Mouse (Mus musculus) midbrain, embryonic 13.5 days (tissue): ENCODE results near the gene Dnase1l2. TPM values are rescaled to one million over a fixed set of nuclear protein-coding genes. Genes with fewer than 3 reads are reported as not detected.
A peak's percentile ranks its signal among the peaks of the same experiment; 100 is the strongest.
"Not testable (repeated sequence)": the region's sequence is repeated elsewhere in the genome, so short reads cannot be mapped to it uniquely, and the experiment has no call there.

ENCODE experiments used
- ATAC-seq: fragments of 200-750 bp; cut with Nextera tagmentation; 2 replicates; pipeline ENCODE4 v1.8.0; 2017; ENCODE audit warnings: mild to moderate bottlenecking, moderate TSS enrichment, moderate library complexity
- H3K27ac ChIP-seq: fragments of 300-500 bp; sonication (generic); 2 replicates; pipeline ENCODE4 v1.5.1; 2015; ENCODE audit warnings: inconsistent platforms, mild to moderate bottlenecking, moderate library complexity
- H3K27me3 ChIP-seq: fragments of 300-500 bp; sonication (generic); 2 replicates; pipeline ENCODE4 v1.6.1; 2015; ENCODE audit warnings: mild to moderate bottlenecking, inconsistent platforms
- H3K36me3 ChIP-seq: fragments of 300-500 bp; sonication (generic); 2 replicates; pipeline ENCODE4 v1.6.1; 2015; ENCODE audit warnings: mild to moderate bottlenecking, inconsistent platforms
- H3K4me1 ChIP-seq: fragments of 300-500 bp; sonication (generic); replicated peaks from 2 replicates; pipeline ENCODE4 v1.6.1; 2015; ENCODE audit warnings: inconsistent platforms
- H3K4me2 ChIP-seq: fragments of 300-500 bp; sonication (generic); replicated peaks from 2 replicates; pipeline ENCODE4 v1.6.1; 2015; ENCODE audit warnings: moderate library complexity, mild to moderate bottlenecking, inconsistent platforms
- H3K4me3 ChIP-seq: fragments of 300-500 bp; sonication (generic); replicated peaks from 2 replicates; pipeline ENCODE4 v1.5.1; 2015; ENCODE audit warnings: mild to moderate bottlenecking, inconsistent platforms
- H3K9ac ChIP-seq: fragments of 300-500 bp; sonication (generic); replicated peaks from 2 replicates; pipeline ENCODE4 v1.6.1; 2015; ENCODE audit warnings: mild to moderate bottlenecking, inconsistent platforms
- H3K9me3 ChIP-seq: fragments of 300-500 bp; sonication (generic); 2 replicates; pipeline ENCODE4 v1.6.1; 2016; ENCODE audit warnings: mild to moderate bottlenecking, inconsistent platforms
- WGBS: fragments of 180-500 bp; shearing (Covaris S2); methylation state at CpG from one replicate; pipeline ENCODE4 v1.1.7; 2015; 5-methylcytosine and 5-hydroxymethylcytosine counted together
- polyA plus RNA-seq: library from polyadenylated mRNA; unstranded; fragments of >200 nt; fragmentation: Nextera tagmentation; extraction: Ambion mirVana; gene quantifications from 2 replicates; pipeline ENCODE4 v1.2.1, GENCODE M21; 2015

Dnase1l2 gene
- polyA plus RNA-seq, 1 experiment from 2014 or later = 6.9 TPM

DNA sequence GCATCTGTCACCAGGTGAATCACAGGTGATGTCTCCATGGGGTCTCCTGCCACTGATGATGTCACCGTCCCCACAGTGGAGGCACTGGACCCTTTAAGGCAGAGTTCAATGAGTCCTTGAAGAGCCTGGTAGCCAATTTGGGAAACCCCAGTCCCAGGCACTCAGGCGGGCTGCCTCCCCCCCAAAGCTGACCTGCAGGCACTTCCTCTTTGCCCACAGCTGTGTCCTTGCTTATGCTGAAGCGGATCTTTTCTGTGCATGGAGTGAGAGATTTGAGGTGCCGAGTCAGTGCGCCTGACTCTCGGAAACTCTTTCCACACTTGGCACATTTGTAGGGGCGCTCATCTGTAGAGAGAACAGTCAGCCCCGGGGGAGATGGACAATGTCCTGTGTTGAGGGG, 3.7 kb upstream of the Dnase1l2 start:
- Histone ChIP-seq H3K27me3 (no peaks in the 10 kb centered on the region), H3K9ac (no peak overlapping the region), H3K9me3 (no peaks in the 10 kb centered on the region), H3K4me1 (no peaks in the 10 kb centered on the region), H3K27ac (no peak overlapping the region), H3K4me2 (no peak overlapping the region), H3K4me3 (no peak overlapping the region), H3K36me3 (peaks cover 100% of the 10 kb centered on the region)
- 95% methylated on average over 8 of the region's 8 CpGs for WGBS
- no peak for ATAC-seq

DNA sequence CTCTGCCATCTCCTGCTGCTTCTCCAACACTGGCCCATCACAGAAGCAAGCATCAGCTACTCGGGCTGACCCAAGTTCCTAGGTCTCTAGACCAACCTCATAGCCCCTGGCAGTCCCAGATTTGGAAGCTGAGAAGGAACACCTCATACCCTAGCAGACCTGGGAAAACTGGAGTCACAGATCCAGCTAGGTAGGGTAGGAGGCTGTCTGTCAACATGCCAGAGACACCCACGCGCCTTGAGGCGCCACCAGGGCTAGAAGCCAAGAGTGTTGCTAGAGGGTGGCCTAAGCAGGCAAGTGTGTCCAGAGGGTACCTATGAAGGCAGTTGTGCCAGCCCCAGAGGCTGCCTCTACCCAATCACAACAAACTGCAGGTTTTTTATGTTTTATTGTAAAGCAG, 504 bp upstream of the Dnase1l2 start:
- H3K9me3 ChIP-seq = no peaks in the 10 kb centered on the region
- no peak overlapping the region for H3K9ac ChIP-seq
- no peak overlapping the region for H3K4me2 ChIP-seq
- ATAC-seq = no peak
- 98% methylated on average over 4 of the region's 4 CpGs for WGBS
- no peaks in the 10 kb centered on the region for H3K27me3 ChIP-seq
- H3K4me1 ChIP-seq = no peaks in the 10 kb centered on the region
- H3K36me3 ChIP-seq = peaks cover 98% of the 10 kb centered on the region
- no peak overlapping the region for H3K27ac ChIP-seq
- H3K4me3 ChIP-seq = no peak overlapping the region

DNA sequence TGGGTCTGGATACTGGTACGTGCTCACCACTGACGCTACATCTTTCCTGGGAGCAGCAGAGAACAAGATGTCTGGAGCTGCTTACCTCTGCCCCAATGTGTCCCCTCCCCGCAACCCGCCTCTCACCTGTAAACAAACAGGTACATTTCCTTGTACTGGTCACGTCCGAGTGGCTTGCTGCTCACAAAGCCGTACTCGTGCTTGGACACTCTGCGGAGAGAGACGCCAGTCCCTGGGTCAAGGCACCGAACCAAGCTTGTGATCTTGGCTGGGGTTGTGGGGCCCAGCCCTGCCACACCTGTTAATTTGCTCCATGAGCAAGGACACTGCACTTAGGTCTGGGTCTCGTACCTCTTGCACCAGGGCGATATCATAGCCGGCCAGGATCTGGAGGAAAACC, 798 bp downstream of the Dnase1l2 start:
- H3K27me3 ChIP-seq = no peaks in the 10 kb centered on the region
- no peak overlapping the region for H3K9ac ChIP-seq
- no peaks in the 10 kb centered on the region for H3K9me3 ChIP-seq
- WGBS = 90% methylated on average over 14 of the region's 14 CpGs
- no peak for ATAC-seq
- no peak overlapping the region for H3K4me3 ChIP-seq
- peaks cover 96% of the 10 kb centered on the region for H3K36me3 ChIP-seq
- no peak overlapping the region for H3K27ac ChIP-seq
- H3K4me1 ChIP-seq = no peaks in the 10 kb centered on the region
- H3K4me2 ChIP-seq = no peak overlapping the region

DNA sequence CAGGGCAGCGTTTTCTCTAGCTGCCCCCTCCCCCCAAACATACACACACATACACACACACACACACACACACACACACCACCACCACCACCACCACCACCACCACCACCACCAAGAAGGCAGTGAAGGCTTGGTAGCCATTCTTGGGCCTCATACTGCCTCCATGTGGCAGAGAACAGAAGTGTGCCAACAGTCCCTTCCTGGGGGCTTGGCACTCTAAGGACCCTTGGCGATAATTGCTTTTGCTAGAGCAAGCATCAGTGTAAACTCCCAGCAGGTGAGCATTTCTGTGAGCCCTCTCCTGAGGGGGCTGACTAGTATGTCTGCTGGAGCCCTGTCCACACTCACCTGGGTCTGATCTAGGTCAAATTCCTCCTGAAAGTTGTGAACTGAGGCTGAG, 1.8 kb downstream of the Dnase1l2 start:
- Histone ChIP-seq H3K27ac (no peak overlapping the region), H3K4me2 (no peak overlapping the region), H3K9me3 (no peaks in the 10 kb centered on the region), H3K4me1 (no peaks in the 10 kb centered on the region), H3K27me3 (no peaks in the 10 kb centered on the region), H3K36me3 (peaks cover 88% of the 10 kb centered on the region), H3K4me3 (no peak overlapping the region), H3K9ac (no peak overlapping the region)
- no peak for ATAC-seq
- 37% methylated on average over 2 of the region's 2 CpGs for WGBS

DNA sequence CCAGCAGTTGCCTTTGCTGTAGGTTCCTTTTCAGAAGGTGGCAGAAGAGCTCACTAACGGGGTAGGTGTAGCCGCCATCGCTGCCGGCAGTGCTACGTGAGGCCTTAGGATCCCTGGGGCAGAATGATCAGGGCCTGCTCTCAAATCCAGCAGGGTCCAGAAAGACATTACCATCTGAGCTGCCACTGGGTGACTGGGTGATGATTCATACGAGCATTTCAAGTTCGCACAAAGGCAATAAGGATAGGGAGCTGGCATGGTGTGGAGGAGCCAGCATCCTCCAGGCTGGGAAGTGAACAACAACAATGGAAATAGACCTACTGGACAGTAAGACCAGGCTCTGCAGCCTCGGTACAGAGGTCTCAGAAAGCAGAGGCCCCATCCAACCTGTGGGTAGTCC, 2.5 kb downstream of the Dnase1l2 start:
- Histone ChIP-seq H3K36me3 (peaks cover 88% of the 10 kb centered on the region), H3K9me3 (no peaks in the 10 kb centered on the region), H3K9ac (no peak overlapping the region), H3K27ac (no peak overlapping the region), H3K4me3 (no peak overlapping the region), H3K4me1 (no peaks in the 10 kb centered on the region), H3K4me2 (no peak overlapping the region), H3K27me3 (no peaks in the 10 kb centered on the region)
- no peak for ATAC-seq
- WGBS = 92% methylated on average over 8 of the region's 8 CpGs

DNA sequence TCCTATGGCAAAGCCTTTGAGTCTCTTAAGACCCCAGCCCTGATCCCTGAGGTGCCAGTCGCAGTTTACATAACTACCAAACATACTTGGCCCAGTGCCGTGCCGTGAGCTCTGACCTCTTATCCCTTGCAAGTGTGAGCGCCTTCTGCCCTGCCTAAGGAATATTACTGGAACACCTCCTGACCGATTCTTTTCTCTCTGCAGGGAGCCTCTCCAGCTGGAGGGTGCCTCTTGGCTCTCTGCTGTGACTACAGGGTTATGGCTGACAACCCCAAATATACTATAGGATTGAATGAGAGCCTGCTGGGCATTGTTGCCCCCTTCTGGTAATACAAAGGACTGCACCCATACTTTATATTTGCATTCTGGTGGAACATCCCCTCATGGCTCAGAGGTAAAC, 5.9 kb downstream of the Dnase1l2 start:
- Histone ChIP-seq H3K27me3 (no peaks in the 10 kb centered on the region), H3K9ac (no peak overlapping the region), H3K4me1 (no peaks in the 10 kb centered on the region), H3K4me3 (no peak overlapping the region), H3K27ac (no peak overlapping the region), H3K36me3 (peaks cover 67% of the 10 kb centered on the region), H3K9me3 (no peaks in the 10 kb centered on the region), H3K4me2 (no peak overlapping the region)
- ATAC-seq = 0 out of 2 replicates have a peak, but pooled peaks have one; percentile 56
- WGBS = 77% methylated on average over 5 of the region's 5 CpGs

DNA sequence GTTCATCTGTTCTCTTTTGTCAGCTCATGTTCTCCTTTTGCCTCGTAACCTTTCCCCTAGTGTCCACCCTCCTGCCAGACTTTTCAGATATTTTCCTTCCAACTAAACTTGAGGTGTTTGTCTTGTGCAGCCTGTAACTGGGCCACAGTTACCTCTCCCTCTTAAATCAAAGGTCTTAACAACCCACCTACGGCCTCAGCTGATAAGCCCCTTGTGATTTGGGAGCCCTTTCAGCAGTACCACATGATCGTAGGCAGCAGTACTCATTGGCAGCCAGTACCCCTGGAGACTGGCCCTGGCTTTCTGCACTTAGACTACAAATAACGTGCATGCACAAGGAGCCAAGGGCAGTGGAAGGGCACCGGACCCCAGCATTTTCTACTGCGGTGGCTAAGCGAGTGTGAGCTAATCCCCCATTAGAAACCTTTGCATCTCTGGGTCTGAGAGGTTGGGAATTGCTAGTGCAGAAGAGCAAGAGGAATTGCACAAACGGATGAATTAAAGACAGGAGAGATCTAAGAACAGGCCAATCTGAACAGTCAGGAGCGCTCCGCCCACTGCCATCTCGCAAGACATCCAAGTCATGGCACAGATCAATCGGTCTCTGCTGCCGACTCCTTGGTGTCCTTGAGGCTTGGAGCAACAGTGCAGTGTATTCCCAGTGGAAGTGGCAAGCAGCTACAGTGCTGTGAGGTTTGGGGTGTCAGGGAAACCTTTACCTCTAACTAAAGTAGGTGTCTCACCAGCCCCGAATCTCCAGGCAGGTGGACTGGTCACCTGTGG, 13.5 kb downstream of the Dnase1l2 start:
- H3K27ac ChIP-seq = no peak overlapping the region
- WGBS = 81% methylated on average over 14 of the region's 14 CpGs
- no peaks in the 10 kb centered on the region for H3K9me3 ChIP-seq
- H3K36me3 ChIP-seq = peaks cover 22% of the 10 kb centered on the region
- H3K4me3 ChIP-seq = no peak overlapping the region
- H3K27me3 ChIP-seq = no peaks in the 10 kb centered on the region
- no peak overlapping the region for H3K9ac ChIP-seq
- no peak for ATAC-seq
- H3K4me2 ChIP-seq = no peak overlapping the region
- peaks cover 21% of the 10 kb centered on the region for H3K4me1 ChIP-seq

DNA sequence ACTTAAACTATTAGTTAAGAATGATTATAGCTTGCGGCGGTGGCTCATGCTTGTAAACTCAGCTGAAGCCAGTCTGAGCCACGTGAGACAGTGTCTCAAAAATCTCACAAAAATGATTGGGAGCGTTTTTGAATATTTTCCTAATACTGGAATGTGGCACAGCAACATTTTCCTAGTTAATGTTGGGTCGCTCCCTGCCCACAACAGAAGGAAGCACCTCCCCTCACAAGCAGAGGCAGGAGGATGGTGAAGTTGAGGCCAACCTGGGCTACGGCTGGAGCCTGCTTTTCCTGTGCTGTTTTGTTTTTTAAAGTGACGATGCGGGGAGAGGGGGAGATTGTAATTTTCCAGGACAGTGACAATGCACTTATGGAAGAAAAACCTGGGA, 15.7 kb downstream of the Dnase1l2 start:
- no peak for ATAC-seq
- Histone ChIP-seq H3K4me3 (peak overlapping the region; percentile 66), H3K9ac (peak overlapping the region; percentile 80), H3K4me2 (peak overlapping the region; percentile 67), H3K27ac (peak overlapping the region; percentile 91; the same call in 1 of the 2 replicates), H3K27me3 (no peaks in the 10 kb centered on the region), H3K4me1 (peaks cover 21% of the 10 kb centered on the region), H3K36me3 (peaks cover 31% of the 10 kb centered on the region), H3K9me3 (no peaks in the 10 kb centered on the region)
- WGBS = 6% methylated on average over 8 of the region's 8 CpGs

DNA sequence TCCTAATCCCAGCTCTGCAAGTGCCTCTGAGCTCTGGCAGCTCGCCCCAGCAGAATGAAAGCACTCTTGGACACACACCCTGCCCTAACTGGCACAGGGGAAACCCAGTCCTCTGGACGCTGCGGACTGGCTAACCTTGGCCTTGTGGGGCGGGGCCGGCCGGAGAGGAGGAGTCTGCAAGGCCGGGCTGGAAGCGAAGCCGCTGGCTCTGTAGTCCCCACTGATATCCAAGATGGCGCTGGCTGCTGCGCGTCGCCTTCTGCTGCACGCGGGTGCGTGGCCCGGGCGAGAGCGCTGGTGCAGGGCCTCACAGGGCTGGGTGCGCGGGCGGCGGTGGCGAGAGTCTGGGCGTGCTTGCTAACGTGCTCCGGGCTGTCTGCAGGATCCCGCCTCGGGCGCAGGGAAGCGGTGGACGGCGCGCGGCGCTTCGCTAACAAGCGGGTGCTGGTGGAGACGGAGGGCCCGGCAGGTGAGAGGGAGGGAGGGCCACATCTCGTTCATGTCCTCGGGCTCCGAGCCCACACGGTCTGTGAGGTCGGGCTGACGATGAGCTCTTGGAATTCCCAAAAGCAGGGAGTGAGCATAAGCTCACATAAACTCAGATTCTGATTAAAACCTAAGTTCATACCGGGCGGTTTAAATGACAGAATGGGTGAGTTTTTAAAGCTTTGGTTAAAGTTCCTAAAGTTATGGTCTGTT, 16.3 kb downstream of the Dnase1l2 start, which contains the start of gene Eci1:
TSS of gene Eci1 (plus strand) at position 171 of the 699 bp plus-strand sequence.
- H3K27ac ChIP-seq = peak within 1 kb of the TSS; percentile 91
- H3K4me2 ChIP-seq = peak within 1 kb of the TSS; percentile 67
- peak; percentile 99 for ATAC-seq
- H3K9me3 ChIP-seq = no peaks in the 10 kb centered on the region
- 0% methylated on average over 48 of the region's 48 CpGs for WGBS
- H3K27me3 ChIP-seq = no peaks in the 10 kb centered on the region
- H3K4me1 ChIP-seq = peaks cover 21% of the 10 kb centered on the region
- peak within 1 kb of the TSS; percentile 66 for H3K4me3 ChIP-seq
- peak within 1 kb of the TSS; percentile 80 for H3K9ac ChIP-seq
- peaks cover 36% of the 10 kb centered on the region for H3K36me3 ChIP-seq

DNA sequence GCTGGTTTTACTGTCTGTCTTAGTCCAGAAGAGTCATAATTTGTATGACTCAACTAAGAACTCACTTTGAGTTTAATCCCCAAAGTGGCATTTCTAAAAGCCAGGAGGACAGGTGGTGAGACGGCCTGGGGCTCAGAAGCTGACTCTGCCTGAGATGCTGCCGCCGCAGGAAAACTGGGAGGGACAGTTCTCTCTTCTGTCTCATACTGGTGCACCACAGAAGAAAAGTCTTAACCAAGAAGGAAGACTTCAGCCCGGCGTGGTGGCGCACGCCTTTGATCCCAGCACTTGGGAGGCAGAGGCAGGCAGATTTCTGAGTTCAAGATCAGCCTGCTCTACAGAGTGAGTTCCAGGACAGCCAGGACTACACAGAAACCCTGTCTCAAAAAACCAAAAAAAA, 17.0 kb downstream of the Dnase1l2 start:
- Histone ChIP-seq H3K36me3 (peaks cover 43% of the 10 kb centered on the region), H3K4me2 (peak overlapping the region; percentile 67; the same call in 1 of the 2 replicates), H3K27me3 (no peaks in the 10 kb centered on the region), H3K9me3 (no peaks in the 10 kb centered on the region), H3K9ac (no peak overlapping the region), H3K4me3 (peak overlapping the region; percentile 66; the same call in 1 of the 2 replicates), H3K4me1 (peaks cover 21% of the 10 kb centered on the region), H3K27ac (peak overlapping the region; percentile 91)
- no peak for ATAC-seq
- WGBS = 86% methylated on average over 7 of the region's 7 CpGs

DNA sequence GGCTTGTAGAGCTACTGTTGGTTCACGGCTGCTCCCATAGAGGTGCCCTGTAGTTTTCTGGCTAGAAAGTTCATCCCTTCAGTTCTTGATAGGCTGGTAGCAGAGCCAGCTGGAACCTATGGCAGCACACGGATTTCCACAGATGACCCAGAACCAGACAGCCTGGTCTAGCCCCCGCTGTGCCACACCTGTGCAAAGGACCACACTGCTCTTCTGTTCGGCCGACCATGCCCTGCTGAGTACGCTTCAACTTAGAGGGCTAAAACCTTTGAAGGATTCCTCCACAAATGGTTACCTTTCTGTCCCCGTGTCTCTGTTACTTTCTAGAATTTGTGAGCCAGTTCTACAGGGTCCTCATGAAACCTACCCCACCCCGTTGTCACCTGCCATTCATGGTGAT, 17.6 kb downstream of the Dnase1l2 start:
- H3K27me3 ChIP-seq, ATAC-seq, H3K4me2 ChIP-seq, H3K9me3 ChIP-seq, H3K27ac ChIP-seq, H3K4me3 ChIP-seq, H3K9ac ChIP-seq: not testable (repeated sequence)
- Histone ChIP-seq H3K36me3 (peaks cover 49% of the 10 kb centered on the region), H3K4me1 (peaks cover 21% of the 10 kb centered on the region)
- over 99% methylated on average over 5 of the region's 8 CpGs for WGBS

DNA sequence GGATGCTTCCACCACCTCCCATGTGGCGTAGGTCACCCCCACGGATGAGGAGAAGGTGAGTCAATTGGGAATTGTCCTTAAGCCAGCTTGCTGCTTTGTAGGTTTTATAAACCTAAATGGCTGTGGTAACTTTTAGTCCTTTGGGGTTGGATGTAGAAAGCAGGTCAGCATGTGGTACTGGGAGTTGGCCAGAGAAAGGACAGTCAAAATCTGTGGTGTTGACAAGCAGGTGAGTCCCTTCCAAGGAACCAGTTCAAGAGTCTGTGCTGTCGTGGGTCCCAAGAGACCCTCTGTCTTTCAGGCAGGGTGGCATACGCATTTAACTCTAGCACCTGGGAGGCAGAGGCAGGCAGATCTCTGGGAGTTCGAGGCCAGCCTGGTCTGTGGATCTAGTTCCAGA, 18.4 kb downstream of the Dnase1l2 start:
- no peak for ATAC-seq
- peaks cover 57% of the 10 kb centered on the region for H3K36me3 ChIP-seq
- H3K4me1 ChIP-seq = peaks cover 16% of the 10 kb centered on the region
- no peak overlapping the region for H3K4me3 ChIP-seq
- H3K27me3 ChIP-seq = no peaks in the 10 kb centered on the region
- no peaks in the 10 kb centered on the region for H3K9me3 ChIP-seq
- 95% methylated on average over 5 of the region's 5 CpGs for WGBS
- H3K9ac ChIP-seq = no peak overlapping the region
- H3K27ac ChIP-seq = no peak overlapping the region
- H3K4me2 ChIP-seq = no peak overlapping the region
